Mouse (Mus musculus): ENCODE measurements at regions not wholly inside any gene's neighbourhood (a gene's known extent, or its start where the extent isn't known, plus 50 kb on each side); places are given as distances from the start of the nearest gene placed in this dataset.

GRCm38 (mm10) chr13:84059661-84060452 lies 162.2 kb upstream of the Tmem161b start:
- in situ Hi-C loops (cut with MboI; ENCODE audit: unreplicated experiment in 2 of 2) = no loop called here

GRCm38 (mm10) chr13:84060453-84060834 lies 161.7 kb upstream of the Tmem161b start:
- in situ Hi-C loops (cut with MboI; ENCODE audit: unreplicated experiment in 2 of 2) = no loop called here

DNA sequence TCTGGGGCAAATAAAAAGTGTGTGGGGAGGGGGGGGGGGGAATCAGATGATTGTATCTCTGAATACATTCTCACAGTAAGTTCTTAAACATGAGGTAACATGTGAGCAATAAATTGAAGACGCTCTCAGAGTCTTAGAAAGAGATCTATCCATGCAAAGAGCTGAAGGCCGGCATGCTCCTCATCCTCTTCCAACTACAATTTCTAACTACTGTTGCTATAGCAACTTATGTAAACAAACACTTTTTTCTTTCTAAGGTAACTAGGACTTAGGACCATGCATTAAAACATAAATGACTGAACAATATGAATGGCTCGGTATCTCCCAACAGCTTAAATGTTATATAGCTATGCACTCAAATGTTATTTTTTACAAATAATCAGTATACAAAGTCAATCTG lies 161.2 kb upstream of the Tmem161b start:
- in situ Hi-C loops (cut with MboI; ENCODE audit: unreplicated experiment in 2 of 2) = no loop called here

GRCm38 (mm10) chr13:84061820-84062480 lies 160.1 kb upstream of the Tmem161b start:
- in situ Hi-C loops (cut with MboI; ENCODE audit: unreplicated experiment in 2 of 2) = no loop called here

DNA sequence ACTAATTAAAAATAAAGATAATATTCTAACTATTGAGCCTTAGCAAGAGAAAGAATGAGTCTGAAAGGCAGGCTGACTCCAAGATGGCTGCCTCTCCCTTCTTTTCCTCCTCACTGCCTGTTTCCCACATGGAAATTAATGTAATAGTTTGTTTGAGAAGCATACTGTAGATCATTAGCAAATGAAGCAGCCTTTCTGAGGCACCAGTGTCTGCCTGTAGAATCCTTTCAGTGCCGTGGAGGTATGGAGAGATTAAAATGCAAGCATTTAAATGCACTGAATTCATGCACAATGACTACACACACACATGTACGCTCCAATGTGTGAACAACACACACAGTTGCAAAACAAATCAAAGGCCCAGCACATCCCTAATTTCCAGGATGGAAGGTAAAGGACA lies 159.5 kb upstream of the Tmem161b start:
- in situ Hi-C loops (cut with MboI; ENCODE audit: unreplicated experiment in 2 of 2) = no loop called here

DNA sequence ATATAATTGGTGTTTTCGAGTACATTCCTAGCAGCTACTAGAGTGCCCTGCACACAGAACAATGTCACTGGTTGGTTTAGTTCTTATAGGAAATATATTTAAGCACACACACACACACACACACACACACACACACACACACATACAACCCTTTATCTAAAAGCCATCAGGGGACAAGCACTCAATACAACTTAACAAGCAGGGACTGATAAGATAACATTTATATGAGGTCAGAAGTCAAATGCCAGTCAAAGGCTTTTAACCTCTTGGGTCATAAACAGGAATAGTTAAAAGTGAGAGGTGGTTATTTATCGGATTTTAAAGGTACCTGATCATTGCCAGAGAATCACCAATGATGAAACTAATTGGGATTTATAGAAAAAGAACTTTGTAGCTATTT lies 158.7 kb upstream of the Tmem161b start:
- in situ Hi-C loops (cut with MboI; ENCODE audit: unreplicated experiment in 2 of 2) = no loop called here

DNA sequence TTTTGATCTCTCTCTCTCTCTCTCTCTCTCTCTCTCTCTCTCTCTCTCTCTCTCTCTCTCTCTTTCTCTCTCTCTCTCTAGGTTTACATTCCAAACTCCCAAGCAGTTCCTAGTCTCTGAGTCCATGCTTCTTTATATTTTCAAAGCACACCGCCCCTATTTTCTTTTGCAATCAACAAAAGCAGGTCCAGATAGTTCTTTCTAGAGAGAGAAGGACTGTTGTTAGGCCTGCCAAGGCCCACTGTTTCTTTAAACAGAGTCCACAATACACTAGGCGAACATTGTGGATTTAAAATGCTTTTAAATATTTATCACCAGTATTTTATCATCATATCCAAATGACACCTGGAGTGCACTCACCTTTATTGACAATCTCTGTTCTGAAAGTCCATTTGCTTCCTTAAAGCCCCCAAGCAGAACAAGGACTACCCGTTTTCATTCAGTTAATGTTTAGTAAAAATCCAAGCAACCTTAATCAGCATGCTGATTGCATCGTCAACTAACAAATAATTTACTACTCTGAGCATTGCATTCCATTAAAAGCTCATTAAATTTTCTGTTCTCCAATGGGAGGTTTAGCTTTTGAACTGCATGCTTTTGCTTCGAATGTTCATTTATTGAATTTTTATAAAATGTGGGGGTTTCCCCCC lies 157.7 kb upstream of the Tmem161b start:
- in situ Hi-C loops (cut with MboI; ENCODE audit: unreplicated experiment in 2 of 2) = no loop called here

- in situ Hi-C loops (cut with MboI; ENCODE audit: unreplicated experiment in 2 of 2) = no loop called here
These were observed 156.7 kb upstream of the Tmem161b start for GRCm38 (mm10) chr13:84065256-84065898.

DNA sequence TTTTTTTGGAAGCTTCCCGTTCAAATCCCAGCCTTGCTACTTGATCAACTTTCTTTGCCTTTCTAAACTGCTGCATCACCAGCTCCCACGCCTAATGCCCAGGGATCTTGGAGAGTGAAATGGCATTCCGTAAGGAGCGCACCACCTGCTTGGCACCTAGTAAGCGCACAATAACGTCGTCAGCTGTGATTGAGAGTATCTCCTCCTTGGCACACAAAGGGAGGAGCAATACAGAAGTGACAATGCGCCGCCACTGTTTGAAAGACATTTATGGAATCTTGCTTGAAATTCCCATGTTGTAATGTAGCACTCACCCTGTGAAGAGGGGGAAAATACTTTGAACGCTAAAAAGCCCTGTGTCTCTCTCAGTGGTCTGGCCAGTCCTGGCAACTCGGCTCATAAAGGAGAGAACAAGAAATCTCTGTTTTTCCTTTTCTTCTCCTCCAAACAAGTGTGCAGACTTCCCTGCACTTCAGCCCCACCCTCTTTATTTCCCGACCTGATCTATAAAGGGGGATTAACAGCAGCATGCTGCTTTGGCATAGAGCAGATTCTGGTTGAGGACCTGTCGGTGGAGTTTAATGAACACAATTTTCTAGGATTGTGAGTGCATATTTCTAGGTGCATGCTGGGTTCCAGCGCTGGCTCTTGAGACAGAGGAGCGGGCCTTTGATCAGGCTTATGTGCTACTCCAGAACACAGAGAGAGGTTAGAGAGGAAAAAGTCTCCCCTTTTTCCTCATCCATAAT lies 155.7 kb upstream of the Tmem161b start:
- in situ Hi-C loops (cut with MboI; ENCODE audit: unreplicated experiment in 2 of 2) = no loop called here

DNA sequence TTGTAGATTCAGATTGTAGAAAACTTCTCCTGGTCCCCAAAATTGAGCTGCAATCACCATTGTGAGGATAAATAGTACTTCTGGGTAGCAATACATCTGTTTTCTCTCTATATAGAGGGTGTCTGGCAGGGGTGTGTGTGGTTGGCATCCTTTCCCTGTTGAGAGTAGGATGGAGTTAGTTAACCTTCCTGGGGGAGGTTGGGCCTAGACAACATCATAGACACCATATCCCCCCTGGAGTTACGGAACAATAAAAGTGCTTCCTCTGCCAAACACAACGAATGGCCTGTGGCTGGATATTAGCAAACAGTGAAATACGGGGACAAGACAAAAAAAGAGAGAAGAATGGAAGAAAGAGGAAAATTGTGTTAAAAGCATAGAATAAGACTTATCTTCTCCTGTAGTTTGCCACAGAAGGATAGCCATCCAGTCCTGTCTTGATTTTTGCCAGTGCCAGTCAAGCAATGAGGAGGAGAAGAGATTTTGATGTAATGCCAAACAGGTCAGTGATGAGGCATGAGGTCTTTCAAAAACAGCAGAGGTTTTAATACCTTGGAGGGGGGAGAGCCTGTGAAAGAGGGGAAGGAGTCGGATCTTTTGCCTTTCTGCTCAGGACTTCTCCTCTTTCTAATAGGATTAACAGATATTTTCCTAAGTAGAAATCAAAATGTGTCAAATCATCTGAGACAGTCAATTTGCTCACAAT lies 155.0 kb upstream of the Tmem161b start:
- in situ Hi-C loops (cut with MboI; ENCODE audit: unreplicated experiment in 2 of 2) = no loop called here

DNA sequence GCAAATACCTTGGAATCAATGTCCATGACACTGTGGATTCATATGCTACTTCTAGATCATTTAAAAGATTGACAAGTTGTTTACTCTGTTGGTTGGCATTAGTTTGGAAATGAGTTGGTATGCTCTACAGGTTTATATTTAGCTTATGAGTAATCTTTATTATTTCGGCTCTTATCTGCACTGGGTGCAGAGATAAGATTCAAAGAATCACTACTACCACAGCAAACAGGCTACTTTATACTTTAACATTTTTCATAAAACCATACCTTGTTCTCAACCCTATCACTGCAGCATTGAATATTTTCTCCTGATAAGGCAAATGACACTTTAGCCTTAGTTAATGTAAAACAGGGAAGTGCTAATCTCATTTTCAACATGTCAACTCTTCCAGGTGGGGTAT lies 153.7 kb upstream of the Tmem161b start:
- in situ Hi-C loops (cut with MboI; ENCODE audit: unreplicated experiment in 2 of 2) = no loop called here

Measured in v-Abl transformed pro-B cells (cell line).